Mouse (Mus musculus): ENCODE results near the gene Aldh3a2.

DNA sequence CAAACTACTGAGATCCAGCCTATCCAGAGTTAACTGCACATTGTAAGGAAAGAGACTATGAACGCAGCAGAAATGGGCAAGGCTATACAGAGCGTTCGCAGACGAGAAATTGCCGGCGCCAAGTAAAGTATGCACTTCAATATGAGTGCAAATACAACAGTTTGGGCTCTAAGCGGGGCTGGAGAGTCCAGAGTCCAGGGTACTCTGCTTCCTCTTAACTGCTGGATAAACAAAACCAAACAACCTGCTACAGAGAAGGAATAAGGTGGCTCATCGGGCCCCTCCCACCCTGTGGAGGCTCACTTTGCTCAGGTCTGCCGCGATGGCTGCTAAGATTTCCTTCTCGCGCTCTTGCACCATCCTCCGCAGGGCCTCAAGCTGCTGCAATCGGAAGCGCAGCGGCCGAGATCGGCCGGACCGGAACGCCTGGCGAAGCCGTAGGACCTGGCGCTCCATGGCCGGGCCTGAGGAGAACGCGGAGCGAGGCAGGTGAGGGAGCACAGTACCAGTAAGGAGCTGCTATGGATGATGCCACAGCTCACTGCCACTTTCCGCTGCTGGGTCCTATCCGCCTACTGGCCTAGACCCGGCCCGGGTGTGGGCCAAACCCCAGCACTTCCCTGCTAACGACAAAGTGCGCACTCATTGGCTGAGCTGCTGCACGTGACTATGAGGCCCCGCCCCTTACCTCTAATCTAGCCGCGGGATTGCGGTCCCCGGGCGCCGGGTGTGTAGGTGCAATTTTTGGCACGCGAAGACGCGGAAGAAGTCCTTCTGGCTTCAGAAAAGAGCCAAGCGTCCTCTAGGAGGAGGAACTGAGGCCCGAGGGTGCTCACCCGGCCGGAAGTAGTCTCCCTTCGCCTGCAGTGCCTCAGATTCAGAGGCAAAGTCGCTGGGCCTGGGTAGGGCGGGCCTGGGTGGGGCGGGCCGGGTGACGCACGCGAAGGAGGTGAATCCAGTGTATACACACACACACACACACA is at the start of gene Aldh3a2:
- no peak for TF ChIP-seq CTCF (IDR thresholded peaks at IDR 0.05; ENCODE audit: extremely low read depth, insufficient read depth, insufficient read length, insufficient replicate concordance)
- TF ChIP-seq POLR2A (IDR thresholded peaks at IDR 0.05; ENCODE audit: low read depth, low read length), result peak; percentile 98
